Mouse (Mus musculus): Measurements from ENCODE around the gene Galnt14.

DNA sequence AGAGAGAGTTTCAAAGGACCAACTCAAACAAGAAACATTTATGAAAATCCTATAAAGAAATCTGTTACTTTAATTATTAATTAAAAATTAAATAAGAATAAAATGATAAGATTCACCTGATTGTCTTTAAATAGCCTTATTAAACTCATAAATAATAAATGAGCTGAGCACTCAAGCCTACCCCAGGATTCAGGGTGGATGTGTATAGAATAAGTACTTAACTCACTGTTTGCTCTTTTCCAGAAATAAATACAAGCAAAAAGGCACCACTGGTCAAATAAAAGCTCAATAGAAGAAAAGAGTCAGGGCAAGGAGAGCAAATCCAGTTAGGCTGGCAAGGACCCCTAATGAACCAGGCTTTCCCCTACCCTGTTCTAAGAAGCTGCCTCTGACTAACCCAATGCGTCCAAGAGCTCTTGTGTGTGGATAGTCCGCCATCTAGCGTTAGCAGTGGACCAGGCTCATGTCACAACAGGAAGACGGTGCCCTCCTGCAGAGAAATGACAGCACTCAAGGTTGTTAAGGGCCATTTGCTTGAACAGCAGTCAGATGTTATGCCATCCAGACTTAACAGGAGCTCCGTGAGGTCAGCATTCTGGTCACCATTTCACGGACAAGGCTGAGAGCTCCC lies 33.5 kb upstream of the Galnt14 start:
- peak; percentile 50 for TF ChIP-seq CTCF (conservative IDR thresholded peaks at IDR 0.05; ENCODE audit: low read length)
- no peak for TF ChIP-seq POU5F1 (IDR thresholded peaks at IDR 0.05; ENCODE audit: borderline replicate concordance, low read length)

All from E14TG2a.4 (cell line).